Mouse (Mus musculus) brain, adult 10 weeks (tissue): ENCODE results near the gene Abhd16b. TPM values are rescaled to one million over a fixed set of nuclear protein-coding genes. Genes with fewer than 3 reads are reported as not detected.

ENCODE experiments used
- polyA plus RNA-seq: library from polyadenylated mRNA; stranded (reverse); fragments of 350-450 nt; fragmentation: Illumina TruSeq; extraction: RNeasy Lipid Tissue Mini Kit (QIAGEN cat#74804); gene quantifications from one replicate; pipeline ENCODE4 v1.2.3, GENCODE M21; 2015; ENCODE audit warnings: low read depth, low replicate concordance

Gene Abhd16b
- not detected for polyA plus RNA-seq

DNA sequence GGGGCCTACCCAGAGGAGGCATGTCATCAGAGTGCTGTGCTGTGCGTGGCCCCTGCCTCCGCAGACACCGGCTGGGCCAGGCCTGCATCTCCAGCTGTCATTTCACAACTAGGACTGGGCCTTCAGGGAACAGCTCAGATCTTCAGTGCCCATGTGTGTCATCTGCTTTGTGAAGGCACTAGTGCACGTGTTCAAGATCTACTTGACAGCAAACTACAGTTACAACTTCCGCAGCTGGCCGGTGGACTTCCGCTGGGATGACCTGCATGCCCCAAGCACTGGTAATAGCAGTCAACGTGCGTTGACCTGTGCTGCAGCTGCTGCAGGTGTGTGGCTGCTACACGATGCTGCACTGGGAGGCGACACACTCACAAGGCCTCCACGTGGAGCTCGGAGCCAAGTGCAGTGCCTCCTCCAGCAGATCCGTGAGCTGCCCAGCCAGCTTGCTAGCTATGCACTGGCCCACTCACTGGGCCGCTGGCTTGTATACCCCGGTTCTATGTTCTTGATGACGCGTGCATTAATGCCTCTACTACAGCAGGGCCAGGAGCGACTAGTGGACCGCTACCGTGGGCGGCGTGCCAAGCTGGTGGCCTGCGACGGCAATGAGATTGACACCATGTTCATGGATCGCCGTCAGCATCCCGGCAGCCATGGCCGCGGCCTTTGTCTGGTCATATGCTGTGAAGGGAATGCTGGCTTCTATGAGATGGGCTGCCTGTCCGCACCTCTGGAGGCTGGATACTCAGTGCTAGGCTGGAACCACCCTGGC lies at the start of gene Abhd16b:
Abhd16b (plus strand) TSS at position 51 of the 772 bp plus-strand sequence.

GRCm38 (mm10) chr2:181459153-181459672 lies 33.8 kb upstream of the Abhd16b start, which contains the start of gene Zbtb46:
Gene Zbtb46, minus strand, starts transcription at chr2:181459426.

GRCm38 (mm10) chr2:181496831-181497547 lies 4.0 kb downstream of the Abhd16b start, which contains the start of gene Tpd52l2:
Gene Tpd52l2, plus strand, starts transcription at chr2:181497142.

GRCm38 (mm10) chr2:181520118-181520935 lies 27.3 kb downstream of the Abhd16b start, which contains the start of gene Dnajc5:
Gene Dnajc5, plus strand, starts transcription at chr2:181520485.

Other genes with a start within 250 kb of the Abhd16b start
- gene Gmeb2, start 205.2 kb upstream of the Abhd16b start, polyA plus RNA-seq = 19.4 TPM
- 1,118 TPM for gene Stmn3, start 178.7 kb upstream of the Abhd16b start, polyA plus RNA-seq
- 26.0 TPM for gene Rtel1, start 173.5 kb upstream of the Abhd16b start, polyA plus RNA-seq
- 52.2 TPM for gene Zgpat, start 128.3 kb upstream of the Abhd16b start, polyA plus RNA-seq
- gene Arfrp1, start 127.8 kb upstream of the Abhd16b start, polyA plus RNA-seq = 65.1 TPM
- 31.4 TPM for gene Lime1, start 113.1 kb upstream of the Abhd16b start, polyA plus RNA-seq
- gene Zbtb46, start 33.8 kb upstream of the Abhd16b start, polyA plus RNA-seq = 6.2 TPM
- 156 TPM for gene Tpd52l2, start 3.9 kb downstream of the Abhd16b start, polyA plus RNA-seq
- 172 TPM for gene Dnajc5, start 27.3 kb downstream of the Abhd16b start, polyA plus RNA-seq
- 58.3 TPM for gene Uckl1, start 91.7 kb downstream of the Abhd16b start, polyA plus RNA-seq
- gene Prpf6, start 98.7 kb downstream of the Abhd16b start, polyA plus RNA-seq = 42.7 TPM
- 45.3 TPM for gene Zfp512b, start 99.6 kb downstream of the Abhd16b start, polyA plus RNA-seq
- gene Samd10, start 106.0 kb downstream of the Abhd16b start, polyA plus RNA-seq = 24.8 TPM
- not detected for gene Gm29797, start 163.8 kb downstream of the Abhd16b start, polyA plus RNA-seq
- gene Sox18, start 178.4 kb downstream of the Abhd16b start, polyA plus RNA-seq = 7.8 TPM
- gene Tcea2, start 187.1 kb downstream of the Abhd16b start, polyA plus RNA-seq = 74.5 TPM
- 41.0 TPM for gene Rgs19, start 200.8 kb downstream of the Abhd16b start, polyA plus RNA-seq
- gene Lkaaear1, start 205.2 kb downstream of the Abhd16b start, polyA plus RNA-seq = not detected
- gene Oprl1, start 221.8 kb downstream of the Abhd16b start, polyA plus RNA-seq = 44.8 TPM